Mouse (Mus musculus): Measurements from ENCODE around the gene Wwc1.

DNA sequence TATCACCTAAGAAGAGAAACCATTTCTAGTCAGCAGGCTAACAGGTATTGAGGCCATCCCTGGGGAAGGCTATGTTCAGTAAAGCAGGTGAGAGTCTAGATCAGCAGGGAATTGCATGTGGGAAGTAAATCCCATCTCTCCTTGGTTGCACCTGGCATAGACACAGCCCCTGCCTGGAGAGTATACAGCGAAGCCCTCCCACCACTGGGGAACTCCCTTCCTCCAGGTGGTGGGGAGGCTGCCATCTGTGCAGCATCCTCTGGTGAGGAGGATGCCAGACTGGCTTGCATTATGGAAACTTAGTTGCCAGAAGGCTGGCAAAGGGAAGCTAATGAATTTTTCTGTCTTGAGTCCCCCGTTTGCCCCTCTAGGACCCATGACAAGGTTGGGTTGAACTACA, 11.5 kb upstream of the Wwc1 start:
- TF ChIP-seq CTCF (IDR thresholded peaks at IDR 0.05; ENCODE audit: insufficient read depth, low read depth, low read length) (no peak), POLR2A (IDR thresholded peaks at IDR 0.05; ENCODE audit: insufficient read depth, low read depth, low read length) (no peak)

Data from olfactory bulb, adult 2 months (tissue).